10 mouse cellular contexts compared by ENCODE assay signal in the genomic region with DNA sequence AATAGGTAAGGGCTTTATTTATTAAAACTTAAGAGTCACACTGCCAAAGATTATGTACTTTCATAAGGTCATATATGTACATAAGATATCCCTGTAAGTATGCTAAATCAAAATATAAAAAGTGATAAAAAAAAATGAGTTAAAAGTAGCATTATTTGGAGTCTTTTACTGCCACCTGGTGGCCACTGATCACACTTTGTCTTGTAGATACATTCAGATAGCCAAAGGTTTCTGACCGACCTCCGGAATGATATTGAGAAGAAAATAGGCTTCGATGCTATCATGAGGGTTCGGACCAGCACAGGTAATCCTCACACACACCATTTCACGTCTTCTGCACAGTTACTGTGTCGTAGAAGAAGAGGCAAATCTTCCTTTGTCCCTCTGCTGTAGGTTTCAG. TPM values are rescaled to one million over a fixed set of nuclear protein-coding genes. Genes with fewer than 3 reads are reported as not detected.
A peak's percentile ranks its signal among the peaks of the same experiment; 100 is the strongest.
DNase-seq lines count a peak whose midpoint lies in the region; ATAC-seq and TF ChIP-seq lines count a peak whose summit lies in the region.
"Had no signal": no experiment of that assay in that cellular context is flagged by ENCODE, and none has a peak within 500 bp of the region (broad histone marks: within the 10 kb centered on the region; RNA-seq: fewer than 3 reads in every experiment).

No protein-coding gene starts in this region.

- no peak for ATAC-seq in kidney, embryonic 15.5 days (replicated peaks; ENCODE audit: low FRiP score)
- ATAC-seq in liver, embryonic 14.5 days (ENCODE audit: insufficient read depth), result no peak
- no peak for ATAC-seq in stomach, postnatal 0 days (ENCODE audit: low FRiP score, low TSS enrichment)

- H3K27me3 ChIP-seq in kidney, adult 2 months (replicated peaks; ENCODE audit: control insufficient read depth, insufficient read depth, low read length), result no peaks in the 10 kb centered on the region
- H3K27me3 ChIP-seq in kidney, embryonic 15.5 days, result no peaks in the 10 kb centered on the region
- H3K27me3 ChIP-seq in embryonic facial prominence, embryonic 10.5 days (replicated peaks; ENCODE audit: low read depth, poor library complexity, severe bottlenecking), result no peaks in the 10 kb centered on the region
- H3K27me3 ChIP-seq in liver, embryonic 14.5 days (ENCODE audit: control insufficient read depth, insufficient read depth, low read length), result no peaks in the 10 kb centered on the region
- H3K27me3 ChIP-seq in stomach, postnatal 0 days (ENCODE audit: control insufficient read depth, insufficient read depth, low read length), result no peaks in the 10 kb centered on the region
- H3K27me3 ChIP-seq: liver, embryonic 15.5 days; stomach, embryonic 15.5 days had no signal

- H3K36me3 ChIP-seq in kidney, adult 2 months (ENCODE audit: control insufficient read depth, insufficient read depth, low read length), result peaks cover 2% of the 10 kb centered on the region
- H3K36me3 ChIP-seq in kidney, embryonic 15.5 days, result peaks cover 69% of the 10 kb centered on the region
- 0 out of 2 replicates have a peak, but pooled peaks cover 6% of the 10 kb centered on the region for H3K36me3 ChIP-seq in embryonic facial prominence, embryonic 10.5 days (replicated peaks)
- no peaks in the 10 kb centered on the region for H3K36me3 ChIP-seq in liver, embryonic 14.5 days (replicated peaks; ENCODE audit: control insufficient read depth, insufficient read depth, low read depth)
- peaks cover 34% of the 10 kb centered on the region for H3K36me3 ChIP-seq in stomach, postnatal 0 days (ENCODE audit: control insufficient read depth, insufficient read depth, low read length)

- H3K4me2 ChIP-seq in kidney, embryonic 15.5 days, result no peak overlapping the region
- no peak overlapping the region for H3K4me2 ChIP-seq in liver, embryonic 14.5 days (ENCODE audit: low read depth)
- H3K4me2 ChIP-seq in stomach, postnatal 0 days (replicated peaks; ENCODE audit: low read depth), result no peak overlapping the region
- H3K4me2 ChIP-seq: liver, embryonic 15.5 days; stomach, embryonic 15.5 days had no signal

- no peak overlapping the region for H3K9ac ChIP-seq in kidney, embryonic 15.5 days
- H3K9ac ChIP-seq in liver, embryonic 14.5 days (replicated peaks), result no peak overlapping the region
- no peak overlapping the region for H3K9ac ChIP-seq in stomach, postnatal 0 days (ENCODE audit: low read length)
- H3K9ac ChIP-seq: liver, embryonic 15.5 days; stomach, embryonic 15.5 days had no signal

- TF ChIP-seq EP300 in liver, embryonic 14.5 days (IDR thresholded peaks at IDR 0.05; ENCODE audit: low read depth), result no peak
- no peak for TF ChIP-seq EP300 in stomach, postnatal 0 days (optimal IDR thresholded peaks at IDR 0.05)

- H3K27ac ChIP-seq in kidney, adult 2 months (ENCODE audit: insufficient read depth, low read depth, low read length), result no peak overlapping the region; the same call in 1 of the 2 replicates
- H3K27ac ChIP-seq in kidney, embryonic 15.5 days, result no peak overlapping the region
- H3K27ac ChIP-seq in embryonic facial prominence, embryonic 10.5 days (replicated peaks), result no peak overlapping the region
- no peak overlapping the region for H3K27ac ChIP-seq in liver, embryonic 14.5 days
- H3K27ac ChIP-seq in stomach, postnatal 0 days (replicated peaks), result no peak overlapping the region
- H3K27ac ChIP-seq: liver, embryonic 15.5 days; stomach, embryonic 15.5 days had no signal

- 0 out of 2 replicates have a peak, but pooled peaks have one; percentile 3 for TF ChIP-seq CTCF in kidney, adult 2 months (conservative IDR thresholded peaks at IDR 0.05; ENCODE audit: insufficient read depth, insufficient read length, low read depth, low read length)
- TF ChIP-seq CTCF in liver, embryonic 14.5 days (IDR thresholded peaks at IDR 0.05; ENCODE audit: low read depth), result peak; percentile 46; the same call in 1 of the 2 replicates
- peak; percentile 75 for TF ChIP-seq CTCF in stomach, postnatal 0 days (IDR thresholded peaks at IDR 0.05; ENCODE audit: low read depth)

- WGBS in kidney, adult 2 months, result 60% methylated on average over 6 of the region's 6 CpGs
- 70% methylated on average over 6 of the region's 6 CpGs for WGBS in kidney, embryonic 15.5 days
- 67% methylated on average over 6 of the region's 6 CpGs for WGBS in embryonic facial prominence, embryonic 10.5 days
- WGBS in liver, embryonic 14.5 days (ENCODE audit: insufficient replicate concordance), result 52% methylated on average over 6 of the region's 6 CpGs
- 63% methylated on average over 6 of the region's 6 CpGs for WGBS in stomach, postnatal 0 days

- no peaks in the 10 kb centered on the region for H3K9me3 ChIP-seq in kidney, embryonic 15.5 days (replicated peaks)
- no peaks in the 10 kb centered on the region for H3K9me3 ChIP-seq in embryonic facial prominence, embryonic 10.5 days
- H3K9me3 ChIP-seq in liver, embryonic 14.5 days (ENCODE audit: control insufficient read depth, low read length), result no peaks in the 10 kb centered on the region
- no peaks in the 10 kb centered on the region for H3K9me3 ChIP-seq in stomach, postnatal 0 days (ENCODE audit: control insufficient read depth, low read length)
- H3K9me3 ChIP-seq: liver, embryonic 15.5 days; stomach, embryonic 15.5 days had no signal

- H3K4me3 ChIP-seq in kidney, adult 2 months (ENCODE audit: insufficient read depth, low read depth, low read length), result no peak overlapping the region
- H3K4me3 ChIP-seq in kidney, embryonic 15.5 days (replicated peaks), result no peak overlapping the region
- H3K4me3 ChIP-seq in embryonic facial prominence, embryonic 10.5 days, result no peak overlapping the region
- no peak overlapping the region for H3K4me3 ChIP-seq in liver, embryonic 14.5 days (ENCODE audit: insufficient read depth in 1 of 2, low read depth in 2 of 2, low read length in 2 of 2)
- H3K4me3 ChIP-seq in stomach, postnatal 0 days (ENCODE audit: low read depth, low read length), result no peak overlapping the region
- H3K4me3 ChIP-seq: liver, embryonic 15.5 days; stomach, embryonic 15.5 days had no signal

- H3K4me1 ChIP-seq in kidney, adult 2 months (ENCODE audit: control insufficient read depth, insufficient read depth, low read length), result no peaks in the 10 kb centered on the region; the same call in 1 of the 2 replicates
- H3K4me1 ChIP-seq in kidney, embryonic 15.5 days, result no peaks in the 10 kb centered on the region
- no peaks in the 10 kb centered on the region for H3K4me1 ChIP-seq in embryonic facial prominence, embryonic 10.5 days
- no peaks in the 10 kb centered on the region for H3K4me1 ChIP-seq in liver, embryonic 14.5 days (replicated peaks; ENCODE audit: control insufficient read depth in 2 of 2, insufficient read depth in 2 of 2, low read length in 1 of 2)
- H3K4me1 ChIP-seq in stomach, postnatal 0 days (replicated peaks; ENCODE audit: control insufficient read depth, insufficient read depth), result no peaks in the 10 kb centered on the region
- H3K4me1 ChIP-seq: liver, embryonic 15.5 days; stomach, embryonic 15.5 days had no signal

- DNase-seq in adrenal gland, postnatal 10 days, result peak; percentile 45
- DNase-seq in adrenal gland, postnatal 4 days (ENCODE audit: low spot score in 2 of 2), result no peak
- peak; percentile 50 for DNase-seq in kidney, adult 2 months
- peak; percentile 59 for DNase-seq in ES-CJ7 (ENCODE audit: low read depth, low spot score)
- DNase-seq in embryonic facial prominence, embryonic 10.5 days (ENCODE audit: low spot score), result peak; percentile 53
- DNase-seq in liver, embryonic 14.5 days (ENCODE audit: low read depth in 3 of 3, low spot score in 3 of 3), result peak; percentile 4 to 17 (median 7)
- peak; percentile 45 for DNase-seq in stomach, postnatal 0 days (ENCODE audit: low spot score)

- TF ChIP-seq POLR2A in kidney, adult 2 months (IDR thresholded peaks at IDR 0.05; ENCODE audit: low read depth, low read length), result no peak

RNA-seq across cellular contexts. Expression of a gene that starts 32.7 kb away (rescaled TPM):
- total RNA-seq in adrenal gland, postnatal 10 days (2021), result 10 to 100 TPM; 13.9 to 15.1 TPM
- total RNA-seq in adrenal gland, postnatal 4 days (2021), result 10 to 100 TPM; 23.3 to 25.4 TPM
- polyA plus RNA-seq in kidney, adult 2 months (2012; rRNA removed), result 3.4 and 4.1 TPM in 2 replicates
- 29.0 and 30.8 TPM in 2 replicates for polyA plus RNA-seq in kidney, embryonic 15.5 days (2015; fragmentation: Nextera tagmentation; extraction: Ambion mirVana)
- polyA plus RNA-seq in embryonic facial prominence, embryonic 10.5 days (2016; fragmentation: Nextera tagmentation; extraction: Ambion mirVana), result 30.5 and 32.3 TPM in 2 replicates
- 3.5 and 5.9 TPM in 2 replicates for polyA plus RNA-seq in liver, embryonic 14.5 days (2012; rRNA removed)
- 5.6 and 6.4 TPM in 2 replicates for polyA plus RNA-seq in liver, embryonic 14.5 days (2014; fragmentation: Nextera tagmentation; extraction: Ambion mirVana)
- 10.5 and 11.3 TPM in 2 replicates for polyA plus RNA-seq in stomach, postnatal 0 days (2015; fragmentation: Nextera tagmentation; extraction: Ambion mirVana)

Comparison
In these comparisons a context has a peak if more than half of its experiments do, and no peak if none do; other contexts are left out.
1. DNase-seq: peak in adrenal gland, postnatal 10 days (single experiment), kidney, adult 2 months (single experiment), ES-CJ7 (single experiment), embryonic facial prominence, embryonic 10.5 days (single experiment), liver, embryonic 14.5 days (3 of 3) and stomach, postnatal 0 days (single experiment); none in adrenal gland, postnatal 4 days (0 of 2).
2. CTCF ChIP-seq: peak in every context shown above with its lines; median percentile 75 in stomach, postnatal 0 days; 46 in liver, embryonic 14.5 days; 3 in kidney, adult 2 months.